Mouse (Mus musculus) myocyte (in vitro differentiated cells): Measurements from ENCODE around the gene Fbf1.

Experiments used
- CEBPB ChIP-seq: IDR thresholded peaks from 2 replicates; pipeline ENCODE4 v1.6.1; 2011; ENCODE audit warnings: mild to moderate bottlenecking, moderate library complexity; ENCODE audit not compliant: poor library complexity, insufficient read depth, severe bottlenecking
- E2F4 ChIP-seq: IDR thresholded peaks from one replicate; pipeline ENCODE4 v1.6.1; 2011; ENCODE audit warnings: mild to moderate bottlenecking, control low read depth, moderate library complexity; ENCODE audit not compliant: insufficient read depth
- MAX ChIP-seq: IDR thresholded peaks from one replicate; pipeline ENCODE4 v1.6.1; 2011; ENCODE audit warnings: low read depth, mild to moderate bottlenecking, control low read depth
- MYOD1 ChIP-seq, 3 experiments: IDR thresholded peaks; one replicate each; pipeline ENCODE4 v1.6.1; 2011; ENCODE audit warnings: control low read depth in 2 of 3, low read depth in 2 of 3, mild to moderate bottlenecking in 2 of 3, moderate library complexity in 1 of 3; ENCODE audit not compliant: insufficient read length in 2 of 3, control insufficient read depth in 1 of 3
- MYOG ChIP-seq, 3 experiments: IDR thresholded peaks; one replicate each; pipeline ENCODE4 v1.6.1; 2011; ENCODE audit warnings: control low read depth in 2 of 3, low read depth in 2 of 3, mild to moderate bottlenecking in 2 of 3; ENCODE audit not compliant: insufficient read length in 2 of 3, control insufficient read depth in 1 of 3, insufficient read depth in 1 of 3
- POLR2A ChIP-seq: IDR thresholded peaks from one replicate; pipeline ENCODE4 v1.6.1; 2011; ENCODE audit warnings: low read depth, mild to moderate bottlenecking, control low read depth, moderate library complexity; ENCODE audit not compliant: insufficient read length
- POLR2AphosphoS2 ChIP-seq: IDR thresholded peaks from one replicate; pipeline ENCODE4 v1.6.1; 2011; ENCODE audit warnings: low read depth, control low read depth; ENCODE audit not compliant: insufficient read length
- SRF ChIP-seq: IDR thresholded peaks from one replicate; pipeline ENCODE4 v1.6.1; 2011; ENCODE audit warnings: low read depth; ENCODE audit not compliant: control insufficient read depth, insufficient read length
- TCF12 ChIP-seq: IDR thresholded peaks from one replicate; pipeline ENCODE4 v1.6.1; 2011; ENCODE audit warnings: mild to moderate bottlenecking, control low read depth; ENCODE audit not compliant: poor library complexity, insufficient read depth, severe bottlenecking
- TCF3 ChIP-seq: IDR thresholded peaks from one replicate; pipeline ENCODE4 v1.6.1; 2011; ENCODE audit warnings: low read depth, control low read depth; ENCODE audit not compliant: insufficient read length
- USF1 ChIP-seq: IDR thresholded peaks from one replicate; pipeline ENCODE4 v1.6.1; 2011; ENCODE audit warnings: low read depth, mild to moderate bottlenecking, control low read depth, moderate library complexity

DNA sequence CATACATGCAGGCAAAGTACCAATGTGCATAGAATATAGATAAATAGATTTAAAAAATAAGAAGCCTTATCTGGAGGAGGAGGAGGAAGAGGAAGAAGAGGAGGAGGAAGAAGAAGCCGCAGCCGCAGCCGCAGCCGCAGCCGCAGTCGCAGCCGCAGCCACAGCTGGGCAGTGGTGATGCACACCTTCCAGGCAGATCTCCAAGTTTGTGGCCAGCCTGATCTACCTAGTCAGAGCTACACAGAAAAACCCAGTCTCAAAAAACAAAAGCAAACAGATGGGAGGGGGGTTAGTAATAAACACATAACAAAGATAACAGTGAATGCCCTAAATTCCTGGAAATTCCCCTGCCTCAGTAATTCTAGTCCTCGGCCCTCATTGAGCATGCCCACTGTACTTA, 26.7 kb upstream of the Fbf1 start:
- no peak for TF ChIP-seq POLR2A
- no peak for TF ChIP-seq USF1
- TF ChIP-seq MYOD1 (IDR thresholded peaks at IDR 0.05; ENCODE audit: control insufficient read depth in 1 of 3, insufficient read length in 2 of 3, low read depth in 2 of 3) = no peak
- no peak for TF ChIP-seq TCF12
- TF ChIP-seq MAX = no peak
- TF ChIP-seq E2F4 = no peak
- no peak for TF ChIP-seq MYOG (IDR thresholded peaks at IDR 0.05; ENCODE audit: control insufficient read depth in 1 of 3, insufficient read depth in 1 of 3, insufficient read length in 2 of 3, low read depth in 2 of 3)
- TF ChIP-seq POLR2AphosphoS2 = no peak
- TF ChIP-seq CEBPB = no peak
- TF ChIP-seq SRF = no peak
- no peak for TF ChIP-seq TCF3
